Mouse (Mus musculus) liver, postnatal 0 days (tissue): ENCODE data around the gene Sh3d19.

ENCODE experiments used
- CTCF ChIP-seq: sonication (generic); IDR thresholded peaks from 2 replicates; pipeline ENCODE4 v1.5.1; 2016; ENCODE audit warnings: antibody characterized with exemption, low read depth
- EP300 ChIP-seq: IDR thresholded peaks from 2 replicates; pipeline ENCODE4 v1.6.1; 2016; ENCODE audit warnings: antibody characterized with exemption, low read depth, mild to moderate bottlenecking

- TF ChIP-seq CTCF (no peak), EP300 (no peak)
These were observed 41.2 kb upstream of the Sh3d19 start for GRCm38 (mm10) chr3:85929711-85930110.
